Mouse (Mus musculus) midbrain, embryonic 13.5 days (tissue): ENCODE measurements around the gene Chrnb2. TPM values are rescaled to one million over a fixed set of nuclear protein-coding genes. Genes with fewer than 3 reads are reported as not detected.

Source experiments
- ATAC-seq: fragments of 200-750 bp; cut with Nextera tagmentation; 2 replicates; pipeline ENCODE4 v1.8.0; 2017; ENCODE audit warnings: mild to moderate bottlenecking, moderate TSS enrichment, moderate library complexity
- H3K27ac ChIP-seq: fragments of 300-500 bp; sonication (generic); 2 replicates; pipeline ENCODE4 v1.5.1; 2015; ENCODE audit warnings: inconsistent platforms, mild to moderate bottlenecking, moderate library complexity
- H3K27me3 ChIP-seq: fragments of 300-500 bp; sonication (generic); 2 replicates; pipeline ENCODE4 v1.6.1; 2015; ENCODE audit warnings: mild to moderate bottlenecking, inconsistent platforms
- H3K36me3 ChIP-seq: fragments of 300-500 bp; sonication (generic); 2 replicates; pipeline ENCODE4 v1.6.1; 2015; ENCODE audit warnings: mild to moderate bottlenecking, inconsistent platforms
- H3K4me1 ChIP-seq: fragments of 300-500 bp; sonication (generic); replicated peaks from 2 replicates; pipeline ENCODE4 v1.6.1; 2015; ENCODE audit warnings: inconsistent platforms
- H3K4me2 ChIP-seq: fragments of 300-500 bp; sonication (generic); replicated peaks from 2 replicates; pipeline ENCODE4 v1.6.1; 2015; ENCODE audit warnings: moderate library complexity, mild to moderate bottlenecking, inconsistent platforms
- H3K4me3 ChIP-seq: fragments of 300-500 bp; sonication (generic); replicated peaks from 2 replicates; pipeline ENCODE4 v1.5.1; 2015; ENCODE audit warnings: mild to moderate bottlenecking, inconsistent platforms
- H3K9ac ChIP-seq: fragments of 300-500 bp; sonication (generic); replicated peaks from 2 replicates; pipeline ENCODE4 v1.6.1; 2015; ENCODE audit warnings: mild to moderate bottlenecking, inconsistent platforms
- H3K9me3 ChIP-seq: fragments of 300-500 bp; sonication (generic); 2 replicates; pipeline ENCODE4 v1.6.1; 2016; ENCODE audit warnings: mild to moderate bottlenecking, inconsistent platforms
- WGBS: fragments of 180-500 bp; shearing (Covaris S2); methylation state at CpG from one replicate; pipeline ENCODE4 v1.1.7; 2015; 5-methylcytosine and 5-hydroxymethylcytosine counted together
- polyA plus RNA-seq: library from polyadenylated mRNA; unstranded; fragments of >200 nt; fragmentation: Nextera tagmentation; extraction: Ambion mirVana; gene quantifications from 2 replicates; pipeline ENCODE4 v1.2.1, GENCODE M21; 2015

The Chrnb2 gene
- polyA plus RNA-seq, 1 experiment from 2014 or later, result 31.8 TPM

- 82% methylated on average over 11 of the region's 11 CpGs for WGBS
- Histone ChIP-seq H3K36me3 (no peaks in the 10 kb centered on the region), H3K9me3 (no peaks in the 10 kb centered on the region), H3K27ac (no peak overlapping the region), H3K4me1 (no peaks in the 10 kb centered on the region), H3K4me3 (no peak overlapping the region), H3K27me3 (no peaks in the 10 kb centered on the region), H3K9ac (no peak overlapping the region), H3K4me2 (no peak overlapping the region)
- no peak for ATAC-seq
Measured at GRCm38 (mm10) chr3:89700461-89700860, 64.0 kb downstream of the Chrnb2 start.

GRCm38 (mm10) chr3:89698958-89699357, 65.5 kb downstream of the Chrnb2 start:
- ATAC-seq, result no peak
- Histone ChIP-seq H3K27me3 (no peaks in the 10 kb centered on the region), H3K4me1 (no peaks in the 10 kb centered on the region), H3K36me3 (no peaks in the 10 kb centered on the region), H3K4me3 (no peak overlapping the region), H3K27ac (no peak overlapping the region), H3K4me2 (no peak overlapping the region), H3K9ac (no peak overlapping the region), H3K9me3 (no peaks in the 10 kb centered on the region)
- 100% methylated on average over 1 of the region's 1 CpGs for WGBS

Other genes with a start within 250 kb of the Chrnb2 start
- gene Kcnn3, start 244.5 kb downstream of the Chrnb2 start, polyA plus RNA-seq, result 4.4 and 5.0 TPM in 2 replicates
- gene Adar, start 49.6 kb downstream of the Chrnb2 start, polyA plus RNA-seq, result 22.1 and 23.2 TPM in 2 replicates
- 13.4 and 15.8 TPM in 2 replicates for gene Ube2q1, start 9.0 kb upstream of the Chrnb2 start, polyA plus RNA-seq
- gene She, start 66.7 kb upstream of the Chrnb2 start, polyA plus RNA-seq, result 1.1 and 1.6 TPM in 2 replicates
- 0.44 and 0.46 TPM in 2 replicates for gene Il6ra, start 148.6 kb upstream of the Chrnb2 start, polyA plus RNA-seq
- 11.7 and 12.6 TPM in 2 replicates for gene Atp8b2, start 198.9 kb upstream of the Chrnb2 start, polyA plus RNA-seq
- 139 and 148 TPM in 2 replicates for gene Hax1, start 234.1 kb upstream of the Chrnb2 start, polyA plus RNA-seq